ENCODE assay signal across 9 mouse cellular contexts in the genomic region with DNA sequence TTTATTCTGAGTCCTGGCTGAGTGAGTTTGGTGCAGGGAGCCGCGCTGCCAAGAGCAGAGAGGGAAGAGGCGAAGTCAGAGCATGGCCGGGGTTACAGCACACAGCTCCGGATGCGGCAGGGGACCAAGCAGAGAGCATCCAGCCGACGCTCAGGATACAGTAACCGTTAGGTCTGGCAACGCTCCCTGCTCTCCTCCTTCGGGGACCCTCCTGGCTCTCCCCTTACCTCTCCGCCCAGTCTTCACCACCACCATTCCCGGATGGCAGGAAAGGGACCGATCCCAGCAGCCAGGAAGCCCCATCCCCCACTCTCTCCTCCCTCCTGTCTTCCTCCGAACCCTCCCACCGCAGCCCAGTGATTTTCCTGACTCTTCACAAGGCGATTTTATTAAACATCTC. TPM values are rescaled to one million over a fixed set of nuclear protein-coding genes. Genes with fewer than 3 reads are reported as not detected.
DNase-seq lines count a peak whose midpoint lies in the region; ATAC-seq and TF ChIP-seq lines count a peak whose summit lies in the region.
"Had no signal": no experiment of that assay in that cellular context is flagged by ENCODE, and none has a peak within 500 bp of the region (broad histone marks: within the 10 kb centered on the region; RNA-seq: fewer than 3 reads in every experiment).

No protein-coding gene starts in this region.

- peak overlapping the region; percentile 75 for H3K4me2 ChIP-seq in forebrain, embryonic 11.5 days (ENCODE audit: low read depth, low read length, severe bottlenecking)
- H3K4me2 ChIP-seq in intestine, embryonic 14.5 days (ENCODE audit: low read length), result peak overlapping the region; percentile 63
- peak overlapping the region; percentile 68 for H3K4me2 ChIP-seq in midbrain, postnatal 0 days (ENCODE audit: low read depth, low read length, poor library complexity, severe bottlenecking)

- H3K27ac ChIP-seq in forebrain, embryonic 11.5 days (ENCODE audit: low read depth, low read length), result no peak overlapping the region
- H3K27ac ChIP-seq in intestine, embryonic 14.5 days (ENCODE audit: low read depth), result no peak overlapping the region
- peak overlapping the region; percentile 62 for H3K27ac ChIP-seq in midbrain, postnatal 0 days (ENCODE audit: low read depth, low read length)

- no peaks in the 10 kb centered on the region for H3K4me1 ChIP-seq in forebrain, embryonic 11.5 days (replicated peaks; ENCODE audit: control insufficient read depth, insufficient read depth, low read length)
- no peaks in the 10 kb centered on the region for H3K4me1 ChIP-seq in intestine, embryonic 14.5 days (replicated peaks; ENCODE audit: control insufficient read depth, insufficient read depth, low read length)
- no peaks in the 10 kb centered on the region for H3K4me1 ChIP-seq in midbrain, postnatal 0 days (ENCODE audit: insufficient read depth, low read length)

- no peaks in the 10 kb centered on the region for H3K9me3 ChIP-seq in forebrain, embryonic 11.5 days (ENCODE audit: control insufficient read depth, low read length)
- H3K9me3 ChIP-seq in intestine, embryonic 14.5 days (ENCODE audit: control insufficient read depth, low read length), result no peaks in the 10 kb centered on the region
- no peaks in the 10 kb centered on the region for H3K9me3 ChIP-seq in midbrain, postnatal 0 days (ENCODE audit: low read length)

- DNase-seq in layer of hippocampus, adult 11-12 months (ENCODE audit: low spot score), result peak; percentile 41
- no peak for DNase-seq in layer of hippocampus, postnatal 14 days (ENCODE audit: low spot score in 2 of 2)
- DNase-seq in cerebellum, adult 11 months, result peak; percentile 71
- peak; percentile 72 for DNase-seq in forebrain, embryonic 11.5 days (ENCODE audit: low spot score)
- DNase-seq in intestine, embryonic 14.5 days (ENCODE audit: low spot score), result no peak
- DNase-seq in midbrain, postnatal 0 days (ENCODE audit: low spot score), result peak; percentile 70

- no peaks in the 10 kb centered on the region for H3K36me3 ChIP-seq in forebrain, embryonic 11.5 days (ENCODE audit: control insufficient read depth, insufficient read depth, low read length)
- no peaks in the 10 kb centered on the region for H3K36me3 ChIP-seq in intestine, embryonic 14.5 days (ENCODE audit: control insufficient read depth, insufficient read depth, low read length)
- H3K36me3 ChIP-seq in midbrain, postnatal 0 days (ENCODE audit: insufficient read depth, low read length), result no peaks in the 10 kb centered on the region

- 2% methylated on average over 16 of the region's 17 CpGs for WGBS in forebrain, embryonic 11.5 days
- under 1% methylated on average over 17 of the region's 17 CpGs for WGBS in intestine, embryonic 14.5 days
- 0% methylated on average over 17 of the region's 17 CpGs for WGBS in midbrain, postnatal 0 days

- peak overlapping the region; percentile 72 for H3K9ac ChIP-seq in forebrain, embryonic 11.5 days (ENCODE audit: low read length)
- H3K9ac ChIP-seq in intestine, embryonic 14.5 days (ENCODE audit: low read length), result peak overlapping the region; percentile 43
- peak overlapping the region; percentile 74 for H3K9ac ChIP-seq in midbrain, postnatal 0 days (replicated peaks; ENCODE audit: low read length, poor library complexity, severe bottlenecking)

- ATAC-seq in forebrain, embryonic 11.5 days (replicated peaks; ENCODE audit: low FRiP score), result no peak
- ATAC-seq in intestine, embryonic 14.5 days (replicated peaks; ENCODE audit: low FRiP score, low TSS enrichment, low read depth), result 0 out of 2 replicates have a peak, but pooled peaks have one; percentile 48
- ATAC-seq in midbrain, postnatal 0 days (ENCODE audit: low FRiP score), result peak; percentile 56; the same call in 1 of the 2 replicates
- ATAC-seq in erythroid progenitor cell, adult 5-6 weeks (replicated peaks; ENCODE audit: low FRiP score, poor library complexity, severe bottlenecking), result no peak
- no peak for ATAC-seq in inflammation-experienced regulatory T-cells, adult 6 months

- peak overlapping the region; percentile 35 for H3K4me3 ChIP-seq in forebrain, embryonic 11.5 days (ENCODE audit: low read depth, low read length)
- peak overlapping the region; percentile 39 for H3K4me3 ChIP-seq in intestine, embryonic 14.5 days (ENCODE audit: low read depth, low read length)
- peak overlapping the region; percentile 42 for H3K4me3 ChIP-seq in midbrain, postnatal 0 days (ENCODE audit: low read depth, low read length)

- no peaks in the 10 kb centered on the region for H3K27me3 ChIP-seq in forebrain, embryonic 11.5 days (ENCODE audit: control insufficient read depth, insufficient read depth, low read length)
- H3K27me3 ChIP-seq in intestine, embryonic 14.5 days (replicated peaks; ENCODE audit: control insufficient read depth, insufficient read depth, low read length), result peaks cover 6% of the 10 kb centered on the region
- H3K27me3 ChIP-seq in midbrain, postnatal 0 days (ENCODE audit: insufficient read depth, low read length), result no peaks in the 10 kb centered on the region

- TF ChIP-seq CTCF in midbrain, postnatal 0 days (IDR thresholded peaks at IDR 0.05), result no peak

RNA-seq across cellular contexts. Expression of a gene that starts 20.7 kb away (rescaled TPM):
- total RNA-seq in layer of hippocampus, postnatal 14 days (2021), result 100 to 1,000 TPM; 107 to 115 TPM
- 1.2 and 1.5 TPM in 2 replicates for polyA plus RNA-seq in forebrain, embryonic 11.5 days (2014; fragmentation: Nextera tagmentation; extraction: Ambion mirVana)
- 1.2 and 1.3 TPM in 2 replicates for polyA plus RNA-seq in intestine, embryonic 14.5 days (2014; fragmentation: Nextera tagmentation; extraction: Ambion mirVana)
- 15.5 and 29.8 TPM in 2 replicates for total RNA-seq in midbrain, postnatal 0 days (2014; rRNA removed)
- polyA plus RNA-seq in midbrain, postnatal 0 days (2015; fragmentation: Nextera tagmentation; extraction: Ambion mirVana), result 11.1 and 12.7 TPM in 2 replicates
- not detected in 2 replicates for total RNA-seq in erythroid progenitor cell, adult 5-6 weeks (2015; ENCODE audit: low replicate concordance)
- total RNA-seq in erythroid progenitor cell, adult 5-6 weeks (2017; ENCODE audit: low replicate concordance), result not detected in 2 replicates
- not detected for polyA plus RNA-seq in inflammation-experienced regulatory T-cells, adult 6 months (2017; shearing (Covaris generic))
- total RNA-seq: hematopoietic stem cell, adult 5-6 weeks had no signal

RNA-seq across cellular contexts. Expression of a gene that starts 20.8 kb away (rescaled TPM):
- total RNA-seq in layer of hippocampus, postnatal 14 days (2021), result 10 to 100 TPM; 68.7 to 72.8 TPM
- 98.4 and 105 TPM in 2 replicates for polyA plus RNA-seq in forebrain, embryonic 11.5 days (2014; fragmentation: Nextera tagmentation; extraction: Ambion mirVana)
- 134 and 140 TPM in 2 replicates for polyA plus RNA-seq in intestine, embryonic 14.5 days (2014; fragmentation: Nextera tagmentation; extraction: Ambion mirVana)
- total RNA-seq in midbrain, postnatal 0 days (2014; rRNA removed), result 33.2 and 41.5 TPM in 2 replicates
- polyA plus RNA-seq in midbrain, postnatal 0 days (2015; fragmentation: Nextera tagmentation; extraction: Ambion mirVana), result 95.5 and 101 TPM in 2 replicates
- total RNA-seq in erythroid progenitor cell, adult 5-6 weeks (2015; ENCODE audit: low replicate concordance), result 45.8 and 70.0 TPM in 2 replicates
- 29.8 and 33.7 TPM in 2 replicates for total RNA-seq in erythroid progenitor cell, adult 5-6 weeks (2017; ENCODE audit: low replicate concordance)
- 100 to 1,000 TPM; 116 to 141 (median 122) TPM for polyA plus RNA-seq in inflammation-experienced regulatory T-cells, adult 6 months (2017; shearing (Covaris generic))

RNA-seq across cellular contexts. Expression of a gene that starts 56.9 kb away (rescaled TPM):
- 10 to 100 TPM; 78.9 to 87.5 TPM for total RNA-seq in layer of hippocampus, postnatal 14 days (2021)
- 56.3 and 56.4 TPM in 2 replicates for polyA plus RNA-seq in forebrain, embryonic 11.5 days (2014; fragmentation: Nextera tagmentation; extraction: Ambion mirVana)
- 70.5 and 71.6 TPM in 2 replicates for polyA plus RNA-seq in intestine, embryonic 14.5 days (2014; fragmentation: Nextera tagmentation; extraction: Ambion mirVana)
- 61.7 and 64.6 TPM in 2 replicates for total RNA-seq in midbrain, postnatal 0 days (2014; rRNA removed)
- 11.4 and 16.2 TPM in 2 replicates for polyA plus RNA-seq in midbrain, postnatal 0 days (2015; fragmentation: Nextera tagmentation; extraction: Ambion mirVana)
- 32.3 and 36.8 TPM in 2 replicates for total RNA-seq in erythroid progenitor cell, adult 5-6 weeks (2015; ENCODE audit: low replicate concordance)
- total RNA-seq in erythroid progenitor cell, adult 5-6 weeks (2017; ENCODE audit: low replicate concordance), result 23.2 and 25.9 TPM in 2 replicates
- polyA plus RNA-seq in inflammation-experienced regulatory T-cells, adult 6 months (2017; shearing (Covaris generic)), result 10 to 100 TPM; 25.5 to 32.7 (median 30.3) TPM

RNA-seq across cellular contexts. Expression of a gene that starts 57.8 kb away (rescaled TPM):
- total RNA-seq in layer of hippocampus, postnatal 14 days (2021), result 100 to 1,000 TPM; 262 to 266 TPM
- polyA plus RNA-seq in forebrain, embryonic 11.5 days (2014; fragmentation: Nextera tagmentation; extraction: Ambion mirVana), result 109 and 110 TPM in 2 replicates
- 67.5 and 69.6 TPM in 2 replicates for polyA plus RNA-seq in intestine, embryonic 14.5 days (2014; fragmentation: Nextera tagmentation; extraction: Ambion mirVana)
- 103 and 118 TPM in 2 replicates for total RNA-seq in midbrain, postnatal 0 days (2014; rRNA removed)
- polyA plus RNA-seq in midbrain, postnatal 0 days (2015; fragmentation: Nextera tagmentation; extraction: Ambion mirVana), result 154 and 158 TPM in 2 replicates
- total RNA-seq in erythroid progenitor cell, adult 5-6 weeks (2015; ENCODE audit: low replicate concordance), result 170 and 198 TPM in 2 replicates
- 378 and 474 TPM in 2 replicates for total RNA-seq in erythroid progenitor cell, adult 5-6 weeks (2017; ENCODE audit: low replicate concordance)
- polyA plus RNA-seq in inflammation-experienced regulatory T-cells, adult 6 months (2017; shearing (Covaris generic)), result 10 to 100 TPM; 29.8 to 37.7 (median 35.6) TPM

Comparison
In these comparisons a context has a peak if more than half of its experiments do, and no peak if none do; other contexts are left out.
1. DNase-seq: peak in layer of hippocampus, adult 11-12 months (single experiment), cerebellum, adult 11 months (single experiment), forebrain, embryonic 11.5 days (single experiment) and midbrain, postnatal 0 days (single experiment); none in layer of hippocampus, postnatal 14 days (0 of 2) and intestine, embryonic 14.5 days (single experiment).
2. ATAC-seq: peak in intestine, embryonic 14.5 days (single experiment) and midbrain, postnatal 0 days (single experiment); none in forebrain, embryonic 11.5 days (single experiment), erythroid progenitor cell, adult 5-6 weeks (single experiment) and inflammation-experienced regulatory T-cells, adult 6 months (single experiment).
3. Peak in every context shown above with its lines, with median percentiles within 50 percentile points of each other: H3K4me2 ChIP-seq, H3K4me3 ChIP-seq and H3K9ac ChIP-seq.